Mouse (Mus musculus) mature B cell (primary cell): ENCODE measurements around the gene Pear1.

ENCODE experiments used
- in situ Hi-C: fragments of 300-500 bp; cut with MboI; formaldehyde crosslinking; loops from 2 replicates; pipeline ENCODE4 v1.14.3; 2019

Gene Pear1

GRCm38 (mm10) chr3:87726191-87726590, 97.9 kb downstream of the Pear1 start:
- in situ Hi-C loops, result no loop called here

DNA sequence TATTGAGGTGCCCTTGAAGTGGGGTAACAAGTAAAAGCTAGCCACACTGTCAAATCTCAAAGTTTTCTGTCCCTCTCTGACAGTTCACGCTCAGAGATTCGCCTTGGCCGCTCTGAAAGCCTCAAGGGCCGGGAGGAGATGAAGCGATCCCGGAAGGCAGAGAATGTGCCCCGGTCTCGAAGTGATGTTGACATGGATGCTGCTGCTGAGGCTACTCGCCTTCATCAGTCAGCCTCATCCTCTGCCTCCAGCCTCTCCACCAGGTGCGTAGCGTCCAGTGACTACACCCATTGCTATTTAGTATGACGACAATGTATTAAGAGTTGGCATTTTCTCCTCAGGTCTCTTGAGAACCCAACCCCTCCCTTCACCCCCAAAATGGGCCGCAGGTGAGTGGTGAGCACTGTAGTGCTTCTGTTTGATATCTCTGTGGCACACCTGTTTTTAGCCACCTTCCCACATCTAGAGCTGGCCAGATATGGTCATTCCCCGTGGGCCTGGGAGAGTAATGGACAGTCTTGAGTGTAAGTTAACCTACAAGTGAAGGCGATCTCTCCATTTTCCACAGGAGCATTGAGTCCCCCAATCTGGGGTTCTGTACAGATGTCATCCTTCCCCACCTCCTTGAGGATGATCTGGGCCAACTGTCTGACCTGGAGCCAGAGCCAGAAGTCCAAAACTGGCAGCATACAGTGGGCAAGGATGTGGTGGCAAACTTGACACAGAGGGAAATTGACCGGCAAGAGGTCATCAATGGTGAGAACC, 98.5 kb downstream of the Pear1 start:
- in situ Hi-C loops, result no loop called here

GRCm38 (mm10) chr3:87724556-87724955, 99.5 kb downstream of the Pear1 start:
- in situ Hi-C loops, result no loop called here

DNA sequence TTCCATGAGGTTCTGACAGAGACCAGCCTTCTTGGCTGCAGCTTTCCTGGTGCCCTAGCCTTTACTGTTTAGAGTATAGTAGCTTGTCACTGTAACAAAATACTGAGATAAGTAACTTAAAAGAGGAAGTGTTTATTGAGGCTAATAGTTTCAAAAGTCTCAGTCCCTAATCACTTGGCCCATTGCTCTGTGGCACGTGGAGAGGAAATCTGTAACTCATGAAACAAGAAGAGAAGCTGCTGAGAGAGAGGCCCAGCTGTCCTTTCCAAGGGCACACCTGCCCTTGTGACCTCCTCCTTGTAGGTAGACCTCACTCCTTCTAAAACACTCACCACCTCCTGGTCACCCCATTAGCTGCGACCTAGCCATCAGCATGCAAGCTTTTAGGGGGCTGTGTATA, 105.6 kb downstream of the Pear1 start:
- in situ Hi-C loops, result no loop called here
